Mouse (Mus musculus): ENCODE data around the gene Ccdc170. TPM values are rescaled to one million over a fixed set of nuclear protein-coding genes. Genes with fewer than 3 reads are reported as not detected.

The Ccdc170 gene
- polyA plus RNA-seq, 1 experiment from 2014 or later, result not detected

- Histone ChIP-seq H3K4me2 (replicated peaks; ENCODE audit: low read depth) (no peak overlapping the region), H3K36me3 (ENCODE audit: control insufficient read depth, insufficient read depth) (no peaks in the 10 kb centered on the region), H3K4me3 (ENCODE audit: low read depth, low read length) (no peak overlapping the region), H3K27ac (ENCODE audit: low read depth, low read length) (no peak overlapping the region), H3K4me1 (replicated peaks; ENCODE audit: control insufficient read depth, insufficient read depth, low read length) (no peaks in the 10 kb centered on the region), H3K27me3 (replicated peaks; ENCODE audit: control insufficient read depth, insufficient read depth, low read length) (no peaks in the 10 kb centered on the region), H3K9me3 (ENCODE audit: control insufficient read depth) (no peaks in the 10 kb centered on the region), H3K9ac (ENCODE audit: low read depth, low read length) (no peak overlapping the region)
- ATAC-seq, result no peak
- TF ChIP-seq CTCF (IDR thresholded peaks at IDR 0.05; ENCODE audit: low read depth), result no peak
- WGBS, result 69% methylated on average over 7 of the region's 7 CpGs
Observed at GRCm38 (mm10) chr10:4465799-4466198, 16.5 kb upstream of the Ccdc170 start.

DNA sequence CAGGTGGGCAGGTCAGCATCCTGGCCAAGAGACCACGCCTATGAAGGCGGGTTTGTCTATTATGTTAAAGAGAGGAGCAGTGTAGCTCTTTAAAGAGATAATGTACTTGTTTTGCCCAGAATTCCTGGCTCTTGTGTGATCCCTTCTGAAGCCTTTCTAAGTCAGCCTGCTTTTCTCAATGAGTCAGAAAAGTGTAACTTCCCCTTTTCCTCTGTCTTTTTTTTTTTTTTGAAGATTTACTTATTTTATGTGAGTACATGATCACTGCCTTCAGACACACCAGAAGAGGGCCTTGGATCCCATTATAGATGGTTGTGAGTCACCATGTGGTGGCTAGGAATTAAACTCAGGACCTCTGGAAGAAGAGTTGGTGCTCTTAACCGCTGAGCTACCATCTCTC lies 12.9 kb upstream of the Ccdc170 start:
- WGBS, result 69% methylated on average over 3 of the region's 3 CpGs
- H3K4me3 ChIP-seq (ENCODE audit: low read depth, low read length), result no peak overlapping the region
- ATAC-seq, result no peak

DNA sequence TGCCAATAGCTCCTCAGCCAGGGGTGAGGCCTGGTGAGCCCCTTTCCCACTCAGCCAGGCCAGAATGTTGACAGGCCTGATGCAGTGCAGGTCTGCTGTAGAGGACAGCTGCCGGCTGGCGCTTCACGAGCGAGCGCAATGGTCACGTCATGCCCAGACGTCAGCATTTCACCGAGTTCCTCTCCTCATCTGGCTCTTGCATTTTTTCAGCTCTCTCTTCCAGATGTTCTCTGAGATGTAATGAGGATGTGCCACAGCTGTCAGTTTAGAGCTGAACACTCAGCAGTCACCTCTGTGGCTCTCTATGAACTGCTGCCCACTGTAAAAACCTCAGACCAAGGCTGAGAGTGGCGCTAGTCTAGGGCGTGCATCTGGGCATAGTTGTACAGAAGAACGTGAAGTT lies 8.7 kb upstream of the Ccdc170 start:
- no peaks in the 10 kb centered on the region for H3K27me3 ChIP-seq (replicated peaks; ENCODE audit: control insufficient read depth, insufficient read depth, low read length)
- H3K4me3 ChIP-seq (ENCODE audit: low read depth, low read length), result no peak overlapping the region
- no peaks in the 10 kb centered on the region for H3K36me3 ChIP-seq (ENCODE audit: control insufficient read depth, insufficient read depth)
- H3K4me2 ChIP-seq (replicated peaks; ENCODE audit: low read depth), result no peak overlapping the region; the same call in 1 of the 2 replicates
- H3K9ac ChIP-seq (ENCODE audit: low read depth, low read length), result no peak overlapping the region
- H3K9me3 ChIP-seq (ENCODE audit: control insufficient read depth), result no peaks in the 10 kb centered on the region
- ATAC-seq, result no peak
- no peak for TF ChIP-seq CTCF (IDR thresholded peaks at IDR 0.05; ENCODE audit: low read depth)
- 70% methylated on average over 11 of the region's 11 CpGs for WGBS
- no peak overlapping the region for H3K27ac ChIP-seq (ENCODE audit: low read depth, low read length)
- no peaks in the 10 kb centered on the region; the same call in 1 of the 2 replicates for H3K4me1 ChIP-seq (replicated peaks; ENCODE audit: control insufficient read depth, insufficient read depth, low read length)

More for the DNA sequence above, 12.9 kb upstream of the Ccdc170 start:
- no peak overlapping the region for H3K4me2 ChIP-seq (replicated peaks; ENCODE audit: low read depth)
- no peak overlapping the region for H3K9ac ChIP-seq (ENCODE audit: low read depth, low read length)
- no peaks in the 10 kb centered on the region for H3K36me3 ChIP-seq (ENCODE audit: control insufficient read depth, insufficient read depth)
- H3K9me3 ChIP-seq (ENCODE audit: control insufficient read depth), result no peaks in the 10 kb centered on the region
- H3K27me3 ChIP-seq (replicated peaks; ENCODE audit: control insufficient read depth, insufficient read depth, low read length), result no peaks in the 10 kb centered on the region
- TF ChIP-seq CTCF (IDR thresholded peaks at IDR 0.05; ENCODE audit: low read depth), result no peak
- no peak overlapping the region for H3K27ac ChIP-seq (ENCODE audit: low read depth, low read length)
- no peaks in the 10 kb centered on the region for H3K4me1 ChIP-seq (replicated peaks; ENCODE audit: control insufficient read depth, insufficient read depth, low read length)

DNA sequence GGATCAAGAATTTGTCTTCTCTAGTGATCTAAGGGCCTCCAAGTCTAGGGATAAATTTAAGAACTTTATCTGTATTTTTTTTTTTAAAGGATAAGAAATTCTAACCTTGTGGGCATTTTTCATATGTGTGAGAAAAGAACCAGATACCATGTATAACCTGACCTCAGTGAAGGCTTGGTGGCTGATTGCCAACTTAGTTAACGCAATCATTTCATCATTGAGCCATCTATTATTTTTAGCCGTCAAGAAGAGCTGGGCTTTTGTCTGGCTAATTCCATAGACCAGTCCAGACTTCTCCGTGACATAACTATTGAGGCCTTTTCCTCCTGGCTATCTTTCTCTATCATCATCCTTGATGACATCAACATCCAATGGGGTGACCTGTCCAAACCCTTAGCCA lies 6.9 kb upstream of the Ccdc170 start:
- ATAC-seq, result no peak
- TF ChIP-seq CTCF (IDR thresholded peaks at IDR 0.05; ENCODE audit: low read depth), result no peak
- Histone ChIP-seq H3K36me3 (ENCODE audit: control insufficient read depth, insufficient read depth) (no peaks in the 10 kb centered on the region), H3K4me3 (ENCODE audit: low read depth, low read length) (no peak overlapping the region), H3K4me2 (replicated peaks; ENCODE audit: low read depth) (no peak overlapping the region), H3K9me3 (ENCODE audit: control insufficient read depth) (no peaks in the 10 kb centered on the region), H3K27me3 (replicated peaks; ENCODE audit: control insufficient read depth, insufficient read depth, low read length) (no peaks in the 10 kb centered on the region), H3K27ac (ENCODE audit: low read depth, low read length) (no peak overlapping the region), H3K4me1 (replicated peaks; ENCODE audit: control insufficient read depth, insufficient read depth, low read length) (no peaks in the 10 kb centered on the region; the same call in 1 of the 2 replicates), H3K9ac (ENCODE audit: low read depth, low read length) (no peak overlapping the region)
- 79% methylated on average over 3 of the region's 3 CpGs for WGBS

GRCm38 (mm10) chr10:4476604-4477003 lies 5.7 kb upstream of the Ccdc170 start:
- no peak for TF ChIP-seq CTCF (IDR thresholded peaks at IDR 0.05; ENCODE audit: low read depth)
- H3K4me3 ChIP-seq (ENCODE audit: low read depth, low read length), result no peak overlapping the region
- no peak overlapping the region for H3K4me2 ChIP-seq (replicated peaks; ENCODE audit: low read depth)
- H3K27ac ChIP-seq (ENCODE audit: low read depth, low read length), result peak overlapping the region; percentile 66
- ATAC-seq, result peak; percentile 94
- no peak overlapping the region for H3K9ac ChIP-seq (ENCODE audit: low read depth, low read length)
- no peaks in the 10 kb centered on the region for H3K27me3 ChIP-seq (replicated peaks; ENCODE audit: control insufficient read depth, insufficient read depth, low read length)
- WGBS, result 47% methylated on average over 5 of the region's 5 CpGs
- H3K36me3 ChIP-seq (ENCODE audit: control insufficient read depth, insufficient read depth), result no peaks in the 10 kb centered on the region
- H3K4me1 ChIP-seq (replicated peaks; ENCODE audit: control insufficient read depth, insufficient read depth, low read length), result no peaks in the 10 kb centered on the region; the same call in 1 of the 2 replicates
- H3K9me3 ChIP-seq (ENCODE audit: control insufficient read depth), result no peaks in the 10 kb centered on the region

DNA sequence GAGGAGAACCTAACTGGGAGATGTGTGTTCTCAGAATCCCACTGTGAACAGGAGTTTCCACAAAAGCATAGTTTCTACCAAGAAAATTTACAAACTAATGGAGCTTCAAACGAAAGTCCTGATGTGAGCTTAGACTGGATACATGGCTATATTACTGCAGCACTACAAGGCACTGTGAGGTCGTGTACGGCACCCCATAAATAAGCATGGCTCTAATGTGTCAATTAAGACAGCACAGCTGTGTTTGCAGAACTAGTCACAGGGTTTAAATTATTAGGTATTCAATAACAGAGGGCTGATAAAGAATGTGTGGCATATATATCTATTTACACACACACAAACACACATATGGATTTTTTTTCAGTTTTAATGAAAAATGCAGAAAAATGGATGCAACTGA lies 1.4 kb upstream of the Ccdc170 start:
- no peak overlapping the region for H3K9ac ChIP-seq (ENCODE audit: low read depth, low read length)
- ATAC-seq, result no peak
- no peaks in the 10 kb centered on the region for H3K27me3 ChIP-seq (replicated peaks; ENCODE audit: control insufficient read depth, insufficient read depth, low read length)
- TF ChIP-seq CTCF (IDR thresholded peaks at IDR 0.05; ENCODE audit: low read depth), result no peak
- H3K27ac ChIP-seq (ENCODE audit: low read depth, low read length), result no peak overlapping the region
- H3K4me2 ChIP-seq (replicated peaks; ENCODE audit: low read depth), result no peak overlapping the region
- H3K9me3 ChIP-seq (ENCODE audit: control insufficient read depth), result no peaks in the 10 kb centered on the region
- no peaks in the 10 kb centered on the region; the same call in 1 of the 2 replicates for H3K4me1 ChIP-seq (replicated peaks; ENCODE audit: control insufficient read depth, insufficient read depth, low read length)
- 68% methylated on average over 3 of the region's 3 CpGs for WGBS
- H3K4me3 ChIP-seq (ENCODE audit: low read depth, low read length), result no peak overlapping the region
- no peaks in the 10 kb centered on the region for H3K36me3 ChIP-seq (ENCODE audit: control insufficient read depth, insufficient read depth)

DNA sequence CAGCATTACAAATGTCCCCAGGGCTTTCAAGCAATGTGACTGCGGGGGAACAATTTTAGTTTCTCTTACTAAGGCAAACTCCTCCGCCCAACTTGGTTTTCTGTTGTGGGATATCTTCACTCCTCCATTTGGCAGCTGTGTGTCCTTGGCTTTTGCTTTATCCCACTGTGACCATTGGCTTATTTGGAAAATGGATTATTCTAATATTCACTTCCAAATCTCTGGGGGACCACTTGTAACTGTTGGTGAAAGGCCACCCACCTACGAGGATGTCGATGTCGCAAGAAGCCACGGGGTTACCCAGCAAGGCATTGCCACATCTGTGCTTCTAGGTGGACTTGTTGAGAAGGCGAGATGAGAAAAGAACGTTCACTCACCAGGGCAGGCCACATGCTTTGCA lies 607 bp upstream of the Ccdc170 start:
- H3K27ac ChIP-seq (ENCODE audit: low read depth, low read length), result no peak overlapping the region
- no peaks in the 10 kb centered on the region for H3K36me3 ChIP-seq (ENCODE audit: control insufficient read depth, insufficient read depth)
- H3K9me3 ChIP-seq (ENCODE audit: control insufficient read depth), result no peaks in the 10 kb centered on the region
- no peak for ATAC-seq
- H3K9ac ChIP-seq (ENCODE audit: low read depth, low read length), result no peak overlapping the region
- H3K27me3 ChIP-seq (replicated peaks; ENCODE audit: control insufficient read depth, insufficient read depth, low read length), result no peaks in the 10 kb centered on the region
- H3K4me1 ChIP-seq (replicated peaks; ENCODE audit: control insufficient read depth, insufficient read depth, low read length), result no peaks in the 10 kb centered on the region
- H3K4me2 ChIP-seq (replicated peaks; ENCODE audit: low read depth), result no peak overlapping the region
- WGBS, result 72% methylated on average over 8 of the region's 8 CpGs
- H3K4me3 ChIP-seq (ENCODE audit: low read depth, low read length), result no peak overlapping the region
- TF ChIP-seq CTCF (IDR thresholded peaks at IDR 0.05; ENCODE audit: low read depth), result no peak
